Mouse (Mus musculus) liver, adult 10 weeks (tissue): ENCODE results near the gene Gm49368. TPM values are rescaled to one million over a fixed set of nuclear protein-coding genes. Genes with fewer than 3 reads are reported as not detected.

ENCODE experiments used
- polyA plus RNA-seq: library from polyadenylated mRNA; stranded (reverse); fragments of 350-450 nt; fragmentation: Illumina TruSeq; extraction: RNeasy Lipid Tissue Mini Kit (QIAGEN cat#74804); gene quantifications from one replicate; pipeline ENCODE4 v1.2.3, GENCODE M21; 2014; ENCODE audit warnings: low read depth, low replicate concordance

Gm49368 gene
- polyA plus RNA-seq = not detected

GRCm38 (mm10) chr7:128062456-128062855 lies at the start of gene Gm49368, which contains the start of gene Itgam:
TSS of gene Gm49368 (plus strand) at chr7:128062683.
TSS of gene Itgam (plus strand) at chr7:128062640.

GRCm38 (mm10) chr7:128128741-128129720 lies 66.5 kb downstream of the Gm49368 start, which contains the start of gene Itgax:
TSS of gene Itgax (plus strand) at chr7:128129547.

DNA sequence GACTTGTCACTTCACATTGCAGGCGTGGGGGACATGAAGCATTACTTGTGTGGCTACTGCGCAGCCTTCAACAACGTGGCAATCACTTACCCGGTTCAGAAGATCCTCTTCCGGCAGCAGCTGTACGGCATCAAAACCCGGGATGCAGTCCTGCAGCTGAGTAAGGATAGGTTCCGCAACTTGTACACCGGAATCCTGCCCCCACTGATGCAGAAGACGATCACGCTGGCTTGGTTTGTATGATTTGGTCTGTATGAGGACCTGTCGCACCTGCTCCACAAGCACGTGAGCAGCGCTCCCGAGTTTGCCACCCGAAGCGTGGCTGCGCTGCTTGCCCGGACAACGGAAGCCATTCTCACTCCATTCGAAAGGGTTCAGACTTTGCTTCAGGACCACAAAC lies 91.6 kb downstream of the Gm49368 start, which contains the start of gene Itgad:
TSS of gene Itgad (plus strand) at position 301 of the 400 bp plus-strand sequence.

Other genes starting within 250 kb of the Gm49368 start
- 12.3 TPM for gene Stx4a, start 238.4 kb upstream of the Gm49368 start, polyA plus RNA-seq
- gene Stx1b, start 238.1 kb upstream of the Gm49368 start, polyA plus RNA-seq = 3.2 TPM
- 1.8 TPM for gene Zfp646, start 186.5 kb upstream of the Gm49368 start, polyA plus RNA-seq
- gene Zfp668, start 185.9 kb upstream of the Gm49368 start, polyA plus RNA-seq = 0.21 TPM
- gene Prss53, start 171.7 kb upstream of the Gm49368 start, polyA plus RNA-seq = 0.24 TPM
- gene Gm21974, start 167.2 kb upstream of the Gm49368 start, polyA plus RNA-seq = not detected
- 252 TPM for gene Vkorc1, start 167.1 kb upstream of the Gm49368 start, polyA plus RNA-seq
- 1.1 TPM for gene Bckdk, start 158.6 kb upstream of the Gm49368 start, polyA plus RNA-seq
- 8.6 TPM for gene Kat8, start 150.2 kb upstream of the Gm49368 start, polyA plus RNA-seq
- gene Prss8, start 132.6 kb upstream of the Gm49368 start, polyA plus RNA-seq = not detected
- 0.37 TPM for gene Prss36, start 116.0 kb upstream of the Gm49368 start, polyA plus RNA-seq
- 200 TPM for gene Fus, start 95.2 kb upstream of the Gm49368 start, polyA plus RNA-seq
- 0.61 TPM for gene Pycard, start 68.8 kb upstream of the Gm49368 start, polyA plus RNA-seq
- not detected for gene Trim72, start 58.7 kb upstream of the Gm49368 start, polyA plus RNA-seq
- 0.42 TPM for gene Itgam, start within 50 bp of the Gm49368 start, polyA plus RNA-seq
- 0.29 TPM for gene Itgax, start 66.9 kb downstream of the Gm49368 start, polyA plus RNA-seq
- gene Itgad, start 91.7 kb downstream of the Gm49368 start, polyA plus RNA-seq = not detected
- not detected for gene Cox6a2, start 143.7 kb downstream of the Gm49368 start, polyA plus RNA-seq
- 0.13 TPM for gene Armc5, start 174.7 kb downstream of the Gm49368 start, polyA plus RNA-seq
- gene 9130023H24Rik, start 175.3 kb downstream of the Gm49368 start, polyA plus RNA-seq = 2.1 TPM
- 0.40 TPM for gene Tgfb1i1, start 184.1 kb downstream of the Gm49368 start, polyA plus RNA-seq
- not detected for gene Slc5a2, start 203.0 kb downstream of the Gm49368 start, polyA plus RNA-seq
- 3.4 TPM for gene BC017158, start 235.5 kb downstream of the Gm49368 start, polyA plus RNA-seq